Comparison of ENCODE assay signal across 12 mouse cellular contexts in genomic region chr8:84068316-84069035, GRCm38 (mm10). TPM values are rescaled to one million over a fixed set of nuclear protein-coding genes. Genes with fewer than 3 reads are reported as not detected.
A peak's percentile ranks its signal among the peaks of the same experiment; 100 is the strongest.
DNase-seq lines count a peak whose midpoint lies in the region; ATAC-seq and TF ChIP-seq lines count a peak whose summit lies in the region.
"Had no signal": no experiment of that assay in that cellular context is flagged by ENCODE, and none has a peak within 500 bp of the region (broad histone marks: within the 10 kb centered on the region; RNA-seq: fewer than 3 reads in every experiment).

No protein-coding gene starts in this region.

- H3K27me3 ChIP-seq in heart, embryonic 10.5 days (ENCODE audit: insufficient read depth, poor library complexity, severe bottlenecking): no peaks in the 10 kb centered on the region
- no peaks in the 10 kb centered on the region for H3K27me3 ChIP-seq in megakaryocyte, embryonic 14.5 days (replicated peaks)
- H3K27me3 ChIP-seq in limb, embryonic 12.5 days: no peaks in the 10 kb centered on the region

- H3K9ac ChIP-seq in limb, embryonic 12.5 days (replicated peaks): no peak overlapping the region

- 0 out of 2 replicates have a peak overlapping the region, but pooled peaks have one; percentile 48 for H3K27ac ChIP-seq in heart, embryonic 10.5 days
- H3K27ac ChIP-seq in limb, embryonic 12.5 days: 0 out of 2 replicates have a peak overlapping the region, but pooled peaks have one; percentile 13
- no peak overlapping the region for H3K27ac ChIP-seq in olfactory bulb, adult 2 months (ENCODE audit: insufficient read depth, low read depth, low read length)
- no peak overlapping the region for H3K27ac ChIP-seq in left cerebral cortex, adult 2 months

- H3K4me3 ChIP-seq in heart, embryonic 10.5 days: 0 out of 2 replicates have a peak overlapping the region, but pooled peaks have one; percentile 92
- H3K4me3 ChIP-seq in megakaryocyte, embryonic 14.5 days (replicated peaks): peak overlapping the region; percentile 93
- H3K4me3 ChIP-seq in limb, embryonic 12.5 days (replicated peaks): 0 out of 2 replicates have a peak overlapping the region, but pooled peaks have one; percentile 91
- H3K4me3 ChIP-seq in olfactory bulb, adult 2 months (ENCODE audit: insufficient read depth, low read depth, low read length): peak overlapping the region; percentile 25; the same call in 1 of the 2 replicates
- no peak overlapping the region for H3K4me3 ChIP-seq in left cerebral cortex, adult 2 months

- TF ChIP-seq CTCF in olfactory bulb, adult 2 months (IDR thresholded peaks at IDR 0.05; ENCODE audit: insufficient read depth, low read depth, low read length): no peak
- no peak for TF ChIP-seq CTCF in left cerebral cortex, adult 2 months (IDR thresholded peaks at IDR 0.05)

- intact Hi-C loops in left cerebral cortex, adult 2 months (cut with DNase I): no loop called here

- peak overlapping the region; percentile 52; the same call in 1 of the 2 replicates for H3K4me2 ChIP-seq in limb, embryonic 12.5 days

- no peak for DNase-seq in heart, embryonic 10.5 days (ENCODE audit: low spot score)
- DNase-seq in heart, adult 9 months (ENCODE audit: low spot score in 2 of 2): no peak
- no peak for DNase-seq in ovary, postnatal 10 days (ENCODE audit: low spot score)
- DNase-seq in left cerebral cortex, adult 2 months (ENCODE audit: extremely low spot score in 1 of 2, low spot score in 2 of 2): no peak
- DNase-seq: thymus, postnatal 36 days had no signal

- no peaks in the 10 kb centered on the region for H3K9me3 ChIP-seq in heart, embryonic 10.5 days
- H3K9me3 ChIP-seq in megakaryocyte, embryonic 14.5 days: no peaks in the 10 kb centered on the region
- H3K9me3 ChIP-seq in limb, embryonic 12.5 days: no peaks in the 10 kb centered on the region
- H3K9me3 ChIP-seq: G1E had no signal

- ATAC-seq in megakaryocyte, adult 5-6 weeks (ENCODE audit: poor library complexity, severe bottlenecking): no peak
- ATAC-seq in limb, embryonic 12.5 days (ENCODE audit: insufficient number of reproducible peaks, insufficient read depth, low FRiP score, low TSS enrichment, low read depth): no peak

- 46% methylated on average over 12 of the region's 12 CpGs for WGBS in heart, embryonic 10.5 days
- 54% methylated on average over 12 of the region's 12 CpGs for WGBS in limb, embryonic 12.5 days
- 64% methylated on average over 12 of the region's 12 CpGs for WGBS in olfactory bulb, adult 2 months

- H3K36me3 ChIP-seq in heart, embryonic 10.5 days: no peaks in the 10 kb centered on the region
- H3K36me3 ChIP-seq in megakaryocyte, embryonic 14.5 days (replicated peaks; ENCODE audit: low read length): peaks cover 7% of the 10 kb centered on the region
- no peaks in the 10 kb centered on the region for H3K36me3 ChIP-seq in limb, embryonic 12.5 days

- no peak for TF ChIP-seq POLR2A in olfactory bulb, adult 2 months (IDR thresholded peaks at IDR 0.05; ENCODE audit: insufficient read depth, low read depth, low read length)

- peaks cover 53% of the 10 kb centered on the region for H3K4me1 ChIP-seq in heart, embryonic 10.5 days
- peaks cover 83% of the 10 kb centered on the region for H3K4me1 ChIP-seq in megakaryocyte, embryonic 14.5 days
- peaks cover 35% of the 10 kb centered on the region for H3K4me1 ChIP-seq in limb, embryonic 12.5 days (replicated peaks)
- H3K4me1 ChIP-seq in olfactory bulb, adult 2 months (ENCODE audit: control insufficient read depth, insufficient read depth, low read length): peaks cover 44% of the 10 kb centered on the region

RNA-seq across cellular contexts. Expression of gene Rfx1, which starts 1.8 kb away (rescaled TPM):
- polyA plus RNA-seq in heart, embryonic 10.5 days (2016; fragmentation: Nextera tagmentation; extraction: Ambion mirVana): 6.5 and 7.3 TPM in 2 replicates
- 35.9 and 36.0 TPM in 2 replicates for polyA plus RNA-seq in megakaryocyte, embryonic 14.5 days (2012; ENCODE audit: insufficient read depth, low replicate concordance)
- 9.9 and 10.6 TPM in 2 replicates for total RNA-seq in megakaryocyte, adult 5-6 weeks (2015)
- 4.2 and 5.3 TPM in 2 replicates for total RNA-seq in megakaryocyte, adult 5-6 weeks (2017)
- 10.1 and 11.1 TPM in 2 replicates for polyA plus RNA-seq in limb, embryonic 12.5 days (2016; fragmentation: Nextera tagmentation; extraction: Ambion mirVana)
- not detected in 2 replicates for polyA plus RNA-seq in olfactory bulb, adult 2 months (2012; ENCODE audit: insufficient read depth, insufficient read length, low replicate concordance, missing spikeins)
- total RNA-seq in left cerebral cortex, adult 2 months (2021): 10 to 100 TPM; 27.1 to 30.0 TPM

RNA-seq across cellular contexts. Expression of gene Gm10643, which starts 3.5 kb away (rescaled TPM):
- 1.0 and 1.4 TPM in 2 replicates for polyA plus RNA-seq in heart, embryonic 10.5 days (2016; fragmentation: Nextera tagmentation; extraction: Ambion mirVana)
- polyA plus RNA-seq in megakaryocyte, embryonic 14.5 days (2012; ENCODE audit: insufficient read depth, low replicate concordance): not detected in 2 replicates
- total RNA-seq in megakaryocyte, adult 5-6 weeks (2015): 1.0 and 1.4 TPM in 2 replicates
- 1.7 and 2.4 TPM in 2 replicates for total RNA-seq in megakaryocyte, adult 5-6 weeks (2017)
- 1.5 and 1.9 TPM in 2 replicates for polyA plus RNA-seq in limb, embryonic 12.5 days (2016; fragmentation: Nextera tagmentation; extraction: Ambion mirVana)
- polyA plus RNA-seq in olfactory bulb, adult 2 months (2012; ENCODE audit: insufficient read depth, insufficient read length, low replicate concordance, missing spikeins): not detected in 2 replicates
- 1 to 10 TPM; 2.8 to 3.5 TPM for total RNA-seq in left cerebral cortex, adult 2 months (2021)

RNA-seq across cellular contexts. Expression of gene Rln3, which starts 23.7 kb away (rescaled TPM):
- 0.67 TPM in 1 of 2 replicates, not detected in the other for polyA plus RNA-seq in heart, embryonic 10.5 days (2016; fragmentation: Nextera tagmentation; extraction: Ambion mirVana)
- 0.31 TPM in 1 of 2 replicates, not detected in the other for polyA plus RNA-seq in megakaryocyte, embryonic 14.5 days (2012; ENCODE audit: insufficient read depth, low replicate concordance)
- not detected in 2 replicates for total RNA-seq in megakaryocyte, adult 5-6 weeks (2015)
- not detected in 2 replicates for total RNA-seq in megakaryocyte, adult 5-6 weeks (2017)
- not detected in 2 replicates for polyA plus RNA-seq in limb, embryonic 12.5 days (2016; fragmentation: Nextera tagmentation; extraction: Ambion mirVana)
- not detected in 2 replicates for polyA plus RNA-seq in olfactory bulb, adult 2 months (2012; ENCODE audit: insufficient read depth, insufficient read length, low replicate concordance, missing spikeins)
- total RNA-seq in left cerebral cortex, adult 2 months (2021): not detected
- total RNA-seq: G1E; left cerebral cortex, postnatal 36 days had no signal
- polyA plus RNA-seq: frontal cortex, adult 2 months; G1E had no signal

RNA-seq across cellular contexts. Expression of gene Il27ra, which starts 26.1 kb away (rescaled TPM):
- 1.4 and 2.6 TPM in 2 replicates for polyA plus RNA-seq in heart, embryonic 10.5 days (2016; fragmentation: Nextera tagmentation; extraction: Ambion mirVana)
- 7.7 and 7.9 TPM in 2 replicates for polyA plus RNA-seq in megakaryocyte, embryonic 14.5 days (2012; ENCODE audit: insufficient read depth, low replicate concordance)
- 1.5 and 2.2 TPM in 2 replicates for total RNA-seq in megakaryocyte, adult 5-6 weeks (2015)
- total RNA-seq in megakaryocyte, adult 5-6 weeks (2017): 0.12 and 0.73 TPM in 2 replicates
- polyA plus RNA-seq in limb, embryonic 12.5 days (2016; fragmentation: Nextera tagmentation; extraction: Ambion mirVana): 0.61 and 0.68 TPM in 2 replicates
- not detected in 2 replicates for polyA plus RNA-seq in olfactory bulb, adult 2 months (2012; ENCODE audit: insufficient read depth, insufficient read length, low replicate concordance, missing spikeins)
- under 1 TPM; 0.23 to 0.41 TPM for total RNA-seq in left cerebral cortex, adult 2 months (2021)
- total RNA-seq: G1E had no signal
- polyA plus RNA-seq: G1E had no signal

RNA-seq across cellular contexts. Expression of gene Dcaf15, which starts 36.1 kb away (rescaled TPM):
- polyA plus RNA-seq in heart, embryonic 10.5 days (2016; fragmentation: Nextera tagmentation; extraction: Ambion mirVana): 10.4 and 14.2 TPM in 2 replicates
- polyA plus RNA-seq in megakaryocyte, embryonic 14.5 days (2012; ENCODE audit: insufficient read depth, low replicate concordance): 28.7 and 79.3 TPM in 2 replicates
- 11.3 and 13.6 TPM in 2 replicates for total RNA-seq in megakaryocyte, adult 5-6 weeks (2015)
- total RNA-seq in megakaryocyte, adult 5-6 weeks (2017): 14.8 and 16.4 TPM in 2 replicates
- 16.3 and 17.0 TPM in 2 replicates for polyA plus RNA-seq in limb, embryonic 12.5 days (2016; fragmentation: Nextera tagmentation; extraction: Ambion mirVana)
- polyA plus RNA-seq in olfactory bulb, adult 2 months (2012; ENCODE audit: insufficient read depth, insufficient read length, low replicate concordance, missing spikeins): not detected in 2 replicates
- 10 to 100 TPM; 17.9 to 18.0 TPM for total RNA-seq in left cerebral cortex, adult 2 months (2021)

Comparison
In these comparisons a context has a peak if more than half of its experiments do, and no peak if none do; other contexts are left out.
1. H3K27ac ChIP-seq: peak in heart, embryonic 10.5 days (single experiment) and limb, embryonic 12.5 days (single experiment); none in olfactory bulb, adult 2 months (single experiment) and left cerebral cortex, adult 2 months (single experiment).